Mouse (Mus musculus): Measurements from ENCODE around the gene Nup153.

DNA sequence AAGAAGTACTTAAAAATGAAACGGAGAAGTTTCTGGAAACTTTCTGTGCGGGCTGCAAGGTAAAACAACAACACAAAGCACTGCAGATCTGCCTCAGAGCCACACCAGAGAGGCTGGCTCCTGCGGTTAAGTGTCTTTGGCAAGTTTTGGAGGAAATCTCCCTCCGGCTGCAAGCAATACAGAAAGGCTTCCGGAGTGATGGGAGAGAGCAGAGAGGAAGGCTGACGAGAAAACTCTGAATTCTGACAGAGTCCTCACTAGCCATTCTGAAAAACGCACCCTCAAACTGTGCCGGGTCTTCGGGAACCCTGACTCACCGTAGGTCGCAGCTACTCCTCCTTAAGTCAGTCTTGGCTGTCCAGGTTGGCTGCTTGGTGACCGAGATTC lies 8.7 kb upstream of the Nup153 start:
- TF ChIP-seq CTCF (IDR thresholded peaks at IDR 0.05; ENCODE audit: low read depth) (no peak), EP300 (IDR thresholded peaks at IDR 0.05; ENCODE audit: low read depth) (no peak)

All from liver, postnatal 0 days (tissue).